Mouse (Mus musculus) embryonic facial prominence, embryonic 13.5 days (tissue): ENCODE data around the gene Gm9639. TPM values are rescaled to one million over a fixed set of nuclear protein-coding genes. Genes with fewer than 3 reads are reported as not detected.
"Not testable (repeated sequence)": the region's sequence is repeated elsewhere in the genome, so short reads cannot be mapped to it uniquely, and the experiment has no call there.

Experiments used
- ATAC-seq: fragments of 200-750 bp; cut with Nextera tagmentation; 2 replicates; pipeline ENCODE4 v1.8.0; 2017; ENCODE audit warnings: low read depth; ENCODE audit not compliant: insufficient number of reproducible peaks, insufficient read depth, low FRiP score, low TSS enrichment
- H3K27ac ChIP-seq: fragments of 300-500 bp; sonication (generic); 2 replicates; pipeline ENCODE4 v1.5.1; 2015; ENCODE audit warnings: moderate library complexity, mild to moderate bottlenecking, inconsistent platforms
- H3K27me3 ChIP-seq: fragments of 300-500 bp; sonication (generic); 2 replicates; pipeline ENCODE4 v1.6.1; 2015; ENCODE audit warnings: mild to moderate bottlenecking, inconsistent platforms
- H3K36me3 ChIP-seq: fragments of 300-500 bp; sonication (generic); 2 replicates; pipeline ENCODE4 v1.6.1; 2015; ENCODE audit warnings: mild to moderate bottlenecking, inconsistent platforms
- H3K4me1 ChIP-seq: fragments of 300-500 bp; sonication (generic); 2 replicates; pipeline ENCODE4 v1.6.1; 2015; ENCODE audit warnings: inconsistent platforms
- H3K4me2 ChIP-seq: fragments of 300-500 bp; sonication (generic); 2 replicates; pipeline ENCODE4 v1.6.1; 2015; ENCODE audit warnings: moderate library complexity, mild to moderate bottlenecking, inconsistent platforms
- H3K4me3 ChIP-seq: fragments of 300-500 bp; sonication (generic); 2 replicates; pipeline ENCODE4 v1.5.1; 2015; ENCODE audit warnings: mild to moderate bottlenecking, inconsistent platforms
- H3K9ac ChIP-seq: fragments of 300-500 bp; sonication (generic); 2 replicates; pipeline ENCODE4 v1.6.1; 2015; ENCODE audit warnings: mild to moderate bottlenecking, inconsistent platforms
- H3K9me3 ChIP-seq: fragments of 300-500 bp; sonication (generic); 2 replicates; pipeline ENCODE4 v1.6.1; 2016; ENCODE audit warnings: inconsistent platforms
- WGBS: fragments of 180-500 bp; shearing (Covaris S2); methylation state at CpG from one replicate; pipeline ENCODE4 v1.1.7; 2015; ENCODE audit warnings: mixed read lengths; 5-methylcytosine and 5-hydroxymethylcytosine counted together
- polyA plus RNA-seq: library from polyadenylated mRNA; unstranded; fragments of >200 nt; fragmentation: Nextera tagmentation; extraction: Ambion mirVana; gene quantifications from 2 replicates; pipeline ENCODE4 v1.2.1, GENCODE M21; 2015

Gene Gm9639
- polyA plus RNA-seq = not detected in 2 replicates

GRCm38 (mm10) chr10:77794976-77795375 is at the start of gene Gm9639:
Gene Gm9639, minus strand, starts transcription at chr10:77795076.
- H3K27ac ChIP-seq = no peak within 1 kb of the TSS
- no peak for ATAC-seq
- no peak within 1 kb of the TSS for H3K9ac ChIP-seq
- no peaks in the 10 kb centered on the region for H3K4me1 ChIP-seq
- H3K4me2 ChIP-seq = no peak within 1 kb of the TSS
- no peaks in the 10 kb centered on the region for H3K36me3 ChIP-seq
- no peaks in the 10 kb centered on the region for H3K27me3 ChIP-seq
- H3K9me3 ChIP-seq = no peaks in the 10 kb centered on the region
- 45% methylated on average over 2 of the region's 2 CpGs for WGBS
- H3K4me3 ChIP-seq = no peak within 1 kb of the TSS

GRCm38 (mm10) chr10:77839006-77839405 is 44.1 kb upstream of the Gm9639 start:
- Histone ChIP-seq H3K27ac (no peak overlapping the region), H3K4me3 (no peak overlapping the region), H3K36me3 (no peaks in the 10 kb centered on the region), H3K9ac (no peak overlapping the region), H3K9me3 (peaks cover 9% of the 10 kb centered on the region; the same call in 1 of the 2 replicates), H3K4me2 (no peak overlapping the region), H3K4me1 (no peaks in the 10 kb centered on the region), H3K27me3 (no peaks in the 10 kb centered on the region)
- ATAC-seq = no peak
- 74% methylated on average over 6 of the region's 6 CpGs for WGBS

GRCm38 (mm10) chr10:77835647-77836046 is 40.8 kb upstream of the Gm9639 start, which contains the start of gene Krtap10-10:
Gene Krtap10-10, plus strand, starts transcription at chr10:77835947.
- 68% methylated on average over 9 of the region's 9 CpGs for WGBS
- ATAC-seq = no peak
- no peaks in the 10 kb centered on the region for H3K36me3 ChIP-seq
- no peak within 1 kb of the TSS for H3K27ac ChIP-seq
- H3K9me3 ChIP-seq = no peaks in the 10 kb centered on the region
- no peaks in the 10 kb centered on the region for H3K4me1 ChIP-seq
- no peak within 1 kb of the TSS for H3K4me3 ChIP-seq
- H3K9ac ChIP-seq = no peak within 1 kb of the TSS
- no peak within 1 kb of the TSS for H3K4me2 ChIP-seq
- H3K27me3 ChIP-seq = no peaks in the 10 kb centered on the region

- H3K27me3 ChIP-seq = no peaks in the 10 kb centered on the region
- no peak within 1 kb of the TSS for H3K4me2 ChIP-seq
- 71% methylated on average over 6 of the region's 6 CpGs for WGBS
- H3K9ac ChIP-seq = no peak within 1 kb of the TSS
- no peaks in the 10 kb centered on the region for H3K4me1 ChIP-seq
- ATAC-seq = no peak
- no peak within 1 kb of the TSS for H3K27ac ChIP-seq
- H3K4me3 ChIP-seq = no peak within 1 kb of the TSS
- H3K9me3 ChIP-seq = no peaks in the 10 kb centered on the region
- no peaks in the 10 kb centered on the region for H3K36me3 ChIP-seq
These were observed 32.1 kb upstream of the Gm9639 start, which contains the start of gene Krtap10-4 for GRCm38 (mm10) chr10:77826951-77827350. Gene Krtap10-4, minus strand, starts transcription at chr10:77827095.

- ATAC-seq = no peak
- Histone ChIP-seq H3K4me2 (no peak overlapping the region), H3K9ac (no peak overlapping the region), H3K36me3 (no peaks in the 10 kb centered on the region), H3K27ac (no peak overlapping the region), H3K4me1 (no peaks in the 10 kb centered on the region), H3K4me3 (no peak overlapping the region), H3K27me3 (no peaks in the 10 kb centered on the region), H3K9me3 (no peaks in the 10 kb centered on the region)
- 29% methylated on average over 4 of the region's 4 CpGs for WGBS
These were observed 24.3 kb upstream of the Gm9639 start for GRCm38 (mm10) chr10:77819203-77819602.

GRCm38 (mm10) chr10:77818523-77818922 is 23.6 kb upstream of the Gm9639 start:
- no peak overlapping the region for H3K27ac ChIP-seq
- 93% methylated on average over 4 of the region's 4 CpGs for WGBS
- no peaks in the 10 kb centered on the region for H3K36me3 ChIP-seq
- no peaks in the 10 kb centered on the region for H3K4me1 ChIP-seq
- no peak overlapping the region for H3K4me2 ChIP-seq
- no peak overlapping the region for H3K4me3 ChIP-seq
- ATAC-seq = peak; percentile 63
- H3K9me3 ChIP-seq = no peaks in the 10 kb centered on the region
- no peak overlapping the region for H3K9ac ChIP-seq
- H3K27me3 ChIP-seq = 0 out of 2 replicates have a peak, but pooled peaks cover 3% of the 10 kb centered on the region

GRCm38 (mm10) chr10:77815514-77815913 is 20.6 kb upstream of the Gm9639 start:
- H3K4me1 ChIP-seq = no peaks in the 10 kb centered on the region
- no peaks in the 10 kb centered on the region for H3K9me3 ChIP-seq
- ATAC-seq = no peak
- H3K4me3 ChIP-seq = no peak overlapping the region
- 26% methylated on average over 5 of the region's 5 CpGs for WGBS
- H3K9ac ChIP-seq = no peak overlapping the region
- H3K27ac ChIP-seq = no peak overlapping the region
- H3K4me2 ChIP-seq = no peak overlapping the region
- 0 out of 2 replicates have a peak, but pooled peaks cover 3% of the 10 kb centered on the region for H3K27me3 ChIP-seq
- H3K36me3 ChIP-seq = no peaks in the 10 kb centered on the region

- no peak within 1 kb of the TSS for H3K4me3 ChIP-seq
- H3K4me1 ChIP-seq = no peaks in the 10 kb centered on the region
- H3K27ac ChIP-seq = no peak within 1 kb of the TSS
- no peak within 1 kb of the TSS for H3K4me2 ChIP-seq
- ATAC-seq = no peak
- H3K9me3 ChIP-seq = no peaks in the 10 kb centered on the region
- no peak within 1 kb of the TSS for H3K9ac ChIP-seq
- H3K27me3 ChIP-seq = 0 out of 2 replicates have a peak, but pooled peaks cover 3% of the 10 kb centered on the region
- 49% methylated on average over 4 of the region's 4 CpGs for WGBS
- H3K36me3 ChIP-seq = no peaks in the 10 kb centered on the region
These were observed 19.5 kb upstream of the Gm9639 start, which contains the start of gene Gm2696 for GRCm38 (mm10) chr10:77814382-77814781. Gene Gm2696, plus strand, starts transcription at chr10:77814682.

- no peaks in the 10 kb centered on the region for H3K4me1 ChIP-seq
- H3K9ac ChIP-seq = no peak within 1 kb of the TSS
- 71% methylated on average over 5 of the region's 5 CpGs for WGBS
- H3K27me3 ChIP-seq = 0 out of 2 replicates have a peak, but pooled peaks cover 3% of the 10 kb centered on the region
- no peak for ATAC-seq
- no peak within 1 kb of the TSS for H3K4me3 ChIP-seq
- no peaks in the 10 kb centered on the region for H3K9me3 ChIP-seq
- no peaks in the 10 kb centered on the region for H3K36me3 ChIP-seq
- H3K27ac ChIP-seq = no peak within 1 kb of the TSS
- H3K4me2 ChIP-seq = no peak within 1 kb of the TSS
These were observed 16.9 kb upstream of the Gm9639 start, which contains the start of gene Gm9507 for GRCm38 (mm10) chr10:77811743-77812142. Gene Gm9507, minus strand, starts transcription at chr10:77811843.

- H3K27ac ChIP-seq = no peak overlapping the region
- ATAC-seq = no peak
- H3K9ac ChIP-seq = no peak overlapping the region
- H3K4me3 ChIP-seq = no peak overlapping the region
- H3K4me1 ChIP-seq = no peaks in the 10 kb centered on the region
- WGBS = 84% methylated on average over 3 of the region's 3 CpGs
- no peaks in the 10 kb centered on the region for H3K27me3 ChIP-seq
- no peaks in the 10 kb centered on the region for H3K36me3 ChIP-seq
- no peak overlapping the region for H3K4me2 ChIP-seq
- no peaks in the 10 kb centered on the region for H3K9me3 ChIP-seq
These were observed 9.2 kb upstream of the Gm9639 start for GRCm38 (mm10) chr10:77804095-77804494.

- H3K27ac ChIP-seq = no peak within 1 kb of the TSS
- H3K27me3 ChIP-seq = no peaks in the 10 kb centered on the region
- no peak for ATAC-seq
- H3K4me3 ChIP-seq = no peak within 1 kb of the TSS
- no peaks in the 10 kb centered on the region for H3K9me3 ChIP-seq
- H3K36me3 ChIP-seq = no peaks in the 10 kb centered on the region
- WGBS = 56% methylated on average over 8 of the region's 8 CpGs
- H3K4me2 ChIP-seq = no peak within 1 kb of the TSS
- no peaks in the 10 kb centered on the region for H3K4me1 ChIP-seq
- no peak within 1 kb of the TSS for H3K9ac ChIP-seq
These were observed 4.1 kb upstream of the Gm9639 start, which contains the start of gene Gm19668 for GRCm38 (mm10) chr10:77798921-77799508. Gene Gm19668, minus strand, starts transcription at chr10:77799133.

GRCm38 (mm10) chr10:77798164-77798920 is 3.5 kb upstream of the Gm9639 start:
- H3K4me2 ChIP-seq = not testable (repeated sequence)
- 30% methylated on average over 3 of the region's 3 CpGs for WGBS

More at GRCm38 (mm10) chr10:77798164-77798920, 3.5 kb upstream of the Gm9639 start:
- H3K27me3 ChIP-seq, H3K9ac ChIP-seq, H3K4me1 ChIP-seq, H3K4me3 ChIP-seq, H3K9me3 ChIP-seq, H3K36me3 ChIP-seq, H3K27ac ChIP-seq, ATAC-seq: not testable (repeated sequence)
